Mouse (Mus musculus): ENCODE measurements around the gene Mcts2.

- TF ChIP-seq CTCF (IDR thresholded peaks at IDR 0.05; ENCODE audit: extremely low read depth, insufficient read depth, low read length) (no peak), POLR2A (IDR thresholded peaks at IDR 0.05; ENCODE audit: extremely low read depth, insufficient read depth, low read length) (no peak)
These were observed 47.7 kb downstream of the Mcts2 start for GRCm38 (mm10) chr2:152734501-152734900.

Measured in cortical plate, adult 2 months (tissue).